Mouse (Mus musculus): ENCODE results near the gene Rgs3.

GRCm38 (mm10) chr4:62668666-62669065, 109.0 kb downstream of the Rgs3 start:
- TF ChIP-seq POLR2A (IDR thresholded peaks at IDR 0.05; ENCODE audit: low read depth, low read length) (peak; percentile 74; the same call in 1 of the 2 replicates), CTCF (IDR thresholded peaks at IDR 0.05; ENCODE audit: extremely low read depth, insufficient read length, insufficient replicate concordance, low read depth, low read length) (no peak)

Data from small intestine, adult 2 months (tissue).